ENCODE assay signal across 23 mouse cellular contexts in genomic region chr5:142697742-142698141, GRCm38 (mm10). TPM values are rescaled to one million over a fixed set of nuclear protein-coding genes. Genes with fewer than 3 reads are reported as not detected.
"Had no signal": no experiment of that assay in that cellular context is flagged by ENCODE, and none has a peak within 500 bp of the region (broad histone marks: within the 10 kb centered on the region; RNA-seq: fewer than 3 reads in every experiment).

No protein-coding gene starts in this region.

- H3K4me3 ChIP-seq: heart, embryonic 10.5 days; heart, embryonic 12.5 days; hindbrain, embryonic 10.5 days; hindbrain, embryonic 12.5 days; intestine, embryonic 15.5 days; left cerebral cortex, adult 2 months; limb, embryonic 10.5 days; limb, embryonic 12.5 days; liver, embryonic 13.5 days; liver, embryonic 15.5 days had no signal

- DNase-seq: gastrocnemius, postnatal 14 days; heart, adult 18-20 months; heart, postnatal 10 days; heart, postnatal 4 days; kidney, adult 18-20 months; kidney, adult 8-10 months; kidney, postnatal 10 days; kidney, postnatal 25 days; kidney, postnatal 4 days; layer of hippocampus, adult 9-11 months; liver; liver, embryonic 13.5 days had no signal

- H3K27ac ChIP-seq: heart, embryonic 10.5 days; hindbrain, embryonic 10.5 days; hindbrain, embryonic 12.5 days; hindbrain, embryonic 14.5 days; intestine, embryonic 15.5 days; left cerebral cortex, adult 2 months; limb, embryonic 10.5 days; limb, embryonic 12.5 days; liver, embryonic 13.5 days; liver, embryonic 15.5 days had no signal

RNA-seq across cellular contexts. Expression of gene Slc29a4, which starts 5.4 kb away (rescaled TPM):
- total RNA-seq: granulocyte monocyte progenitor cell, adult 5-6 weeks had no signal
